Mouse (Mus musculus): ENCODE results near the gene Vmn1r157. TPM values are rescaled to one million over a fixed set of nuclear protein-coding genes. Genes with fewer than 3 reads are reported as not detected.
"Not testable (repeated sequence)": the region's sequence is repeated elsewhere in the genome, so short reads cannot be mapped to it uniquely, and the experiment has no call there.

Gene Vmn1r157
- polyA plus RNA-seq (2015; fragmentation: Nextera tagmentation; extraction: Ambion mirVana), result not detected in 2 replicates

GRCm38 (mm10) chr7:22761397-22761796, at the start of gene Vmn1r157:
Vmn1r157 (plus strand) TSS chr7:22761697.
- ATAC-seq (ENCODE audit: low read depth); H3K4me3 ChIP-seq (ENCODE audit: low read length); H3K9ac ChIP-seq (ENCODE audit: low read length); H3K4me1 ChIP-seq (replicated peaks; ENCODE audit: control insufficient read depth, insufficient read depth, low read length); H3K36me3 ChIP-seq (ENCODE audit: control insufficient read depth, insufficient read depth, low read length); H3K27me3 ChIP-seq (ENCODE audit: control insufficient read depth, insufficient read depth, low read depth, low read length); H3K27ac ChIP-seq (ENCODE audit: low read length); H3K9me3 ChIP-seq (ENCODE audit: control insufficient read depth, low read length); H3K4me2 ChIP-seq (ENCODE audit: low read depth, low read length): not testable (repeated sequence)
- 18% methylated on average over 2 of the region's 3 CpGs for WGBS

GRCm38 (mm10) chr7:22719610-22720009, 41.9 kb upstream of the Vmn1r157 start, which contains the start of gene Gm4567:
Gm4567 (minus strand) TSS chr7:22719710.
- no CpG with 5 or more reads among the region's 1 CpGs for WGBS

GRCm38 (mm10) chr7:22775981-22776380, 14.5 kb downstream of the Vmn1r157 start:
- not testable (repeated sequence) for H3K4me3 ChIP-seq (ENCODE audit: low read length)

More at GRCm38 (mm10) chr7:22719610-22720009, 41.9 kb upstream of the Vmn1r157 start, which contains the start of gene Gm4567:
- H3K4me3 ChIP-seq (ENCODE audit: low read length); H3K4me2 ChIP-seq (ENCODE audit: low read depth, low read length); H3K9me3 ChIP-seq (ENCODE audit: control insufficient read depth, low read length); ATAC-seq (ENCODE audit: low read depth); H3K9ac ChIP-seq (ENCODE audit: low read length); H3K27ac ChIP-seq (ENCODE audit: low read length); H3K27me3 ChIP-seq (ENCODE audit: control insufficient read depth, insufficient read depth, low read depth, low read length); H3K4me1 ChIP-seq (replicated peaks; ENCODE audit: control insufficient read depth, insufficient read depth, low read length); H3K36me3 ChIP-seq (ENCODE audit: control insufficient read depth, insufficient read depth, low read length): not testable (repeated sequence)

GRCm38 (mm10) chr7:22790682-22791081, 29.2 kb downstream of the Vmn1r157 start, which contains the start of gene Vmn1r158:
Vmn1r158 (minus strand) TSS chr7:22790782.
- not testable (repeated sequence) for H3K27ac ChIP-seq (ENCODE audit: low read length); H3K4me3 ChIP-seq (ENCODE audit: low read length); ATAC-seq (ENCODE audit: low read depth); H3K4me1 ChIP-seq (replicated peaks; ENCODE audit: control insufficient read depth, insufficient read depth, low read length); H3K9me3 ChIP-seq (ENCODE audit: control insufficient read depth, low read length); H3K9ac ChIP-seq (ENCODE audit: low read length); H3K4me2 ChIP-seq (ENCODE audit: low read depth, low read length); H3K36me3 ChIP-seq (ENCODE audit: control insufficient read depth, insufficient read depth, low read length); H3K27me3 ChIP-seq (ENCODE audit: control insufficient read depth, insufficient read depth, low read depth, low read length)
- 42% methylated on average over 2 of the region's 2 CpGs for WGBS

More at GRCm38 (mm10) chr7:22775981-22776380, 14.5 kb downstream of the Vmn1r157 start:
- WGBS, result 78% methylated on average over 1 of the region's 11 CpGs
- H3K27me3 ChIP-seq (ENCODE audit: control insufficient read depth, insufficient read depth, low read depth, low read length); H3K36me3 ChIP-seq (ENCODE audit: control insufficient read depth, insufficient read depth, low read length); H3K4me1 ChIP-seq (replicated peaks; ENCODE audit: control insufficient read depth, insufficient read depth, low read length); H3K9ac ChIP-seq (ENCODE audit: low read length); H3K27ac ChIP-seq (ENCODE audit: low read length); H3K9me3 ChIP-seq (ENCODE audit: control insufficient read depth, low read length); H3K4me2 ChIP-seq (ENCODE audit: low read depth, low read length); ATAC-seq (ENCODE audit: low read depth): not testable (repeated sequence)

Other genes with a start within 250 kb of the Vmn1r157 start
- gene Vmn1r152, start 238.7 kb upstream of the Vmn1r157 start, polyA plus RNA-seq (2015; fragmentation: Nextera tagmentation; extraction: Ambion mirVana), result not detected in 2 replicates
- gene Gm8677, start 226.8 kb upstream of the Vmn1r157 start, polyA plus RNA-seq (2015; fragmentation: Nextera tagmentation; extraction: Ambion mirVana), result not detected in 2 replicates
- not detected in 2 replicates for gene Gm4201, start 196.4 kb upstream of the Vmn1r157 start, polyA plus RNA-seq (2015; fragmentation: Nextera tagmentation; extraction: Ambion mirVana)
- gene Gm4565, start 173.6 kb upstream of the Vmn1r157 start, polyA plus RNA-seq (2015; fragmentation: Nextera tagmentation; extraction: Ambion mirVana), result not detected in 2 replicates
- not detected in 2 replicates for gene Vmn1r155, start 103.7 kb upstream of the Vmn1r157 start, polyA plus RNA-seq (2015; fragmentation: Nextera tagmentation; extraction: Ambion mirVana)
- not detected in 2 replicates for gene Gm8693, start 69.4 kb upstream of the Vmn1r157 start, polyA plus RNA-seq (2015; fragmentation: Nextera tagmentation; extraction: Ambion mirVana)
- not detected in 2 replicates for gene Gm4567, start 42.0 kb upstream of the Vmn1r157 start, polyA plus RNA-seq (2015; fragmentation: Nextera tagmentation; extraction: Ambion mirVana)
- gene Vmn1r158, start 29.1 kb downstream of the Vmn1r157 start, polyA plus RNA-seq (2015; fragmentation: Nextera tagmentation; extraction: Ambion mirVana), result not detected in 2 replicates
- gene Vmn1r159, start 81.9 kb downstream of the Vmn1r157 start, polyA plus RNA-seq (2015; fragmentation: Nextera tagmentation; extraction: Ambion mirVana), result not detected in 2 replicates
- not detected in 2 replicates for gene Vmn1r160, start 109.5 kb downstream of the Vmn1r157 start, polyA plus RNA-seq (2015; fragmentation: Nextera tagmentation; extraction: Ambion mirVana)
- gene Gm4214, start 223.0 kb downstream of the Vmn1r157 start, polyA plus RNA-seq (2015; fragmentation: Nextera tagmentation; extraction: Ambion mirVana), result not detected in 2 replicates

Data from lung, embryonic 16.5 days (tissue).